Mouse (Mus musculus): ENCODE results near the gene Lrmp. TPM values are rescaled to one million over a fixed set of nuclear protein-coding genes. Genes with fewer than 3 reads are reported as not detected.

Gene Lrmp
- polyA plus RNA-seq, 1 experiment from 2014 or later, result 2.1 TPM

GRCm38 (mm10) chr6:145213916-145214315 is 98.5 kb downstream of the Lrmp start:
- no peak for ATAC-seq (replicated peaks; ENCODE audit: low FRiP score)
- Histone ChIP-seq H3K36me3 (peaks cover 22% of the 10 kb centered on the region), H3K27me3 (no peaks in the 10 kb centered on the region), H3K4me1 (peaks cover 18% of the 10 kb centered on the region), H3K9me3 (replicated peaks) (no peaks in the 10 kb centered on the region), H3K27ac (no peak overlapping the region), H3K9ac (no peak overlapping the region), H3K4me2 (no peak overlapping the region), H3K4me3 (replicated peaks) (no peak overlapping the region)
- WGBS, result 80% methylated on average over 2 of the region's 2 CpGs

GRCm38 (mm10) chr6:145215826-145216225 is 100.4 kb downstream of the Lrmp start:
- peaks cover 12% of the 10 kb centered on the region for H3K4me1 ChIP-seq
- no peak for ATAC-seq (replicated peaks; ENCODE audit: low FRiP score)
- no peak overlapping the region for H3K4me2 ChIP-seq
- no peaks in the 10 kb centered on the region for H3K9me3 ChIP-seq (replicated peaks)
- no peaks in the 10 kb centered on the region for H3K27me3 ChIP-seq
- no peak overlapping the region for H3K27ac ChIP-seq
- H3K9ac ChIP-seq, result no peak overlapping the region
- H3K4me3 ChIP-seq (replicated peaks), result no peak overlapping the region
- H3K36me3 ChIP-seq, result peaks cover 36% of the 10 kb centered on the region
- 91% methylated on average over 3 of the region's 3 CpGs for WGBS

- WGBS, result 91% methylated on average over 6 of the region's 6 CpGs
- ATAC-seq (replicated peaks; ENCODE audit: low FRiP score), result no peak
- H3K4me2 ChIP-seq, result no peak overlapping the region
- H3K4me1 ChIP-seq, result no peaks in the 10 kb centered on the region
- peaks cover 42% of the 10 kb centered on the region for H3K36me3 ChIP-seq
- H3K27me3 ChIP-seq, result no peaks in the 10 kb centered on the region
- H3K4me3 ChIP-seq (replicated peaks), result no peak overlapping the region
- no peaks in the 10 kb centered on the region for H3K9me3 ChIP-seq (replicated peaks)
- H3K27ac ChIP-seq, result no peak overlapping the region
- H3K9ac ChIP-seq, result no peak overlapping the region
Measured at GRCm38 (mm10) chr6:145224246-145224645, 108.8 kb downstream of the Lrmp start.

Other genes starting within 250 kb of the Lrmp start
- gene Bcat1, start 39.5 kb upstream of the Lrmp start, polyA plus RNA-seq (2015; fragmentation: Nextera tagmentation; extraction: Ambion mirVana), result 9.1 and 9.5 TPM in 2 replicates
- 0.46 and 0.78 TPM in 2 replicates for gene Casc1, start 95.4 kb downstream of the Lrmp start, polyA plus RNA-seq (2015; fragmentation: Nextera tagmentation; extraction: Ambion mirVana)
- gene Etfrf1, start 95.5 kb downstream of the Lrmp start, polyA plus RNA-seq (2015; fragmentation: Nextera tagmentation; extraction: Ambion mirVana), result 38.5 and 41.2 TPM in 2 replicates
- gene Kras, start 134.6 kb downstream of the Lrmp start, polyA plus RNA-seq (2015; fragmentation: Nextera tagmentation; extraction: Ambion mirVana), result 73.8 and 76.3 TPM in 2 replicates

Measured in kidney, embryonic 15.5 days (tissue).